Mouse (Mus musculus) stomach, embryonic 14.5 days (tissue): ENCODE data around the gene Gm42688. TPM values are rescaled to one million over a fixed set of nuclear protein-coding genes. Genes with fewer than 3 reads are reported as not detected.

Source experiments
- ATAC-seq: fragments of 200-750 bp; cut with Nextera tagmentation; 2 replicates; pipeline ENCODE4 v1.8.0; 2017; ENCODE audit warnings: low read depth, moderate TSS enrichment; ENCODE audit not compliant: insufficient number of reproducible peaks, insufficient read depth, low FRiP score
- H3K27ac ChIP-seq: fragments of 300-500 bp; sonication (generic); 2 replicates; pipeline ENCODE4 v1.5.1; 2014; ENCODE audit warnings: mild to moderate bottlenecking, low read length, moderate library complexity, mixed read lengths
- H3K27me3 ChIP-seq: fragments of 300-500 bp; sonication (generic); 2 replicates; pipeline ENCODE4 v1.6.1; 2014; ENCODE audit warnings: low read length, control low read depth, mixed read lengths; ENCODE audit not compliant: control insufficient read depth, insufficient read depth
- H3K36me3 ChIP-seq: fragments of 300-500 bp; sonication (generic); 2 replicates; pipeline ENCODE4 v1.6.1; 2014; ENCODE audit warnings: mild to moderate bottlenecking, control low read depth, low read length, moderate library complexity, mixed read lengths; ENCODE audit not compliant: control insufficient read depth, insufficient read depth
- H3K4me1 ChIP-seq: fragments of 300-500 bp; sonication (generic); 2 replicates; pipeline ENCODE4 v1.6.1; 2014; ENCODE audit warnings: low read length, control low read depth, mixed read lengths; ENCODE audit not compliant: control insufficient read depth, insufficient read depth
- H3K4me2 ChIP-seq: fragments of 300-500 bp; sonication (generic); replicated peaks from 2 replicates; pipeline ENCODE4 v1.6.1; 2014; ENCODE audit warnings: low read depth, low read length, control low read depth
- H3K4me3 ChIP-seq: fragments of 300-500 bp; sonication (generic); 2 replicates; pipeline ENCODE4 v1.5.1; 2014; ENCODE audit warnings: low read depth, low read length, control low read depth
- H3K9ac ChIP-seq: fragments of 300-500 bp; sonication (generic); replicated peaks from 2 replicates; pipeline ENCODE4 v1.6.1; 2014; ENCODE audit warnings: low read depth, mild to moderate bottlenecking, control low read depth, low read length, moderate library complexity, mixed read lengths
- H3K9me3 ChIP-seq: fragments of 300-500 bp; sonication (generic); 2 replicates; pipeline ENCODE4 v1.6.1; 2016; ENCODE audit warnings: low read depth, low read length, control low read depth; ENCODE audit not compliant: control insufficient read depth
- WGBS: fragments of 180-500 bp; shearing (Covaris S2); extraction: QIAGEN DNeasy Blood & Tissue Kit; methylation state at CpG from one replicate; pipeline ENCODE4 v1.1.7; 2014; 5-methylcytosine and 5-hydroxymethylcytosine counted together
- polyA plus RNA-seq: library from polyadenylated mRNA; unstranded; fragments of >200 nt; fragmentation: Nextera tagmentation; extraction: Ambion mirVana; gene quantifications from 2 replicates; pipeline ENCODE4 v1.2.1, GENCODE M21; 2014

Gene Gm42688
- polyA plus RNA-seq, 1 experiment from 2014 or later, result 1.7 TPM

DNA sequence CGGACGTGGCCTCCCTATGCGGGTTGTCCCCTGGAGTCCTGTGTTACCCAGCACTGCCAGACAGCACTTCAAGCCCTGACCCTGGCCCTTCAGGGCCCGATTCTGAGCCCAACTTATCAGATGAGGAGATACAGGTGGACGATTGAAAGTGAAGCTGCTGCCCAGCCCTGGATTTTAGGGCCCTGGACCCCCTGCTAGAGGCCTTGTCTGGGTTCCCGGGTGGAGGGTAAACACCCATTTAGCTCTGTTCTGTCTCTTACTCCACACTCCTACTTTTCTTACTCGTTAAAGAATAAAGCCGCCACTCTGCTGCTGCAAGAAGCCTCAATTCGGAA is 13.5 kb upstream of the Gm42688 start:
- no peak overlapping the region for H3K27ac ChIP-seq
- H3K9me3 ChIP-seq, result no peaks in the 10 kb centered on the region
- 0 out of 2 replicates have a peak, but pooled peaks cover 4% of the 10 kb centered on the region for H3K4me1 ChIP-seq
- ATAC-seq, result no peak
- H3K9ac ChIP-seq, result no peak overlapping the region
- H3K36me3 ChIP-seq, result no peaks in the 10 kb centered on the region
- peak overlapping the region; percentile 25 for H3K4me2 ChIP-seq
- H3K27me3 ChIP-seq, result peaks cover 47% of the 10 kb centered on the region
- WGBS, result 13% methylated on average over 9 of the region's 9 CpGs
- H3K4me3 ChIP-seq, result peak overlapping the region; percentile 18; the same call in 1 of the 2 replicates

DNA sequence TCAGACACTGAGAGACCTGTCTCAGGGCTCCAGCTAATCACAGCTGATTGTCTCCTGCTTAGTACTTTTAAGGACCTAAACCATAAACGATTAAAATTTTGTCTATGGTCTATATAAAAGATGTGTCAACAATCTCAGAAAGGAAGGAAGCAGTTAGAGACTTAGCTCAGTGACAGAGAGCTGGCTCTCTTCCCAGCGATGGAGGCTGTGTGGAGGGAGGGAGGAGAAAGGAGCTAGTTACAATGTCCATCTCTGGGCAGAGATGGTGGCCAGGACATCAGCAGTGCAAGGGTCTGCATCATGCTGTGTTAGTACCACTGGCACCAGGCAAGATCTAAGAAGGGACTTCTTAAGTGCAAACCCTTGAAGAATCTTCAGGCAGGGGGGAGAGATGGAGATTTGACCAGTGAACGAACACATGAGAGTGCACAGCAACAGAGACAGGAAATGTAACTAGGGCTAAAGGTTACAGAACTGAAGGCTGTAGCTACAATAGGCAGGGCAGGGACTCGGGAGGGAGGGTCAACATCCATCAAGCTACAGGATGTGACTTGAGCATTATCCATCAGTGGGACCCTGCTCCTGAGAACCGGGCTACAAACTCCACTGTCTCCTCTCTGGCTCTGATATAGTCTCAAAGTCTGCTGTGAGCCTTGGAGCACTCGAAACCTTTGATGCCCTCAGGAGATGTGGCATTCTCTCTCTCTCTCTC is 8.8 kb upstream of the Gm42688 start:
- no peaks in the 10 kb centered on the region for H3K9me3 ChIP-seq
- no peak overlapping the region for H3K4me2 ChIP-seq
- H3K9ac ChIP-seq, result no peak overlapping the region
- H3K36me3 ChIP-seq, result no peaks in the 10 kb centered on the region
- no peak overlapping the region for H3K4me3 ChIP-seq
- 29% methylated on average over 6 of the region's 6 CpGs for WGBS
- ATAC-seq, result no peak
- peaks cover 16% of the 10 kb centered on the region for H3K27me3 ChIP-seq
- H3K4me1 ChIP-seq, result 0 out of 2 replicates have a peak, but pooled peaks cover 2% of the 10 kb centered on the region
- H3K27ac ChIP-seq, result no peak overlapping the region

DNA sequence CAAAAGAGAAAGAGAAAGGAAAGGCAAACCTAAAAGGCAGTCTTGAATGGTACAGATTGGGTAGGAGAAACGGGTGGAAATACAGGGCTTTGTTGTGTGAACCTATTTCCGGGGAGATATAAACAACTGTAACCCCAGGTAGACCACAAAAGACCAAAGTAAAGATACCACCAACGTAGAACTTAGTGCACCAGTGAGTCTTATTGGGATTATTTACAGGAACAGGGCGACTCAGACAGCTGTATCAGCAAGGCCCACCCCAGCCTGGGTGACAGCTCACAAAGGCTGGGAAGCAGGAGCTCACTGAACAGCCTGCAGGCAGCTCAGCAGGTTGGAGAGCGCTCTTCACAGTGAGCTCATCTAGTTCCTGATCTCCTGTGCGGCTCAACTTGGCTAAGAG is 5.4 kb upstream of the Gm42688 start:
- Histone ChIP-seq H3K9me3 (no peaks in the 10 kb centered on the region), H3K27ac (no peak overlapping the region), H3K36me3 (no peaks in the 10 kb centered on the region), H3K4me1 (no peaks in the 10 kb centered on the region), H3K27me3 (no peaks in the 10 kb centered on the region), H3K4me2 (no peak overlapping the region), H3K9ac (no peak overlapping the region), H3K4me3 (no peak overlapping the region)
- 42% methylated on average over 6 of the region's 6 CpGs for WGBS
- no peak for ATAC-seq

DNA sequence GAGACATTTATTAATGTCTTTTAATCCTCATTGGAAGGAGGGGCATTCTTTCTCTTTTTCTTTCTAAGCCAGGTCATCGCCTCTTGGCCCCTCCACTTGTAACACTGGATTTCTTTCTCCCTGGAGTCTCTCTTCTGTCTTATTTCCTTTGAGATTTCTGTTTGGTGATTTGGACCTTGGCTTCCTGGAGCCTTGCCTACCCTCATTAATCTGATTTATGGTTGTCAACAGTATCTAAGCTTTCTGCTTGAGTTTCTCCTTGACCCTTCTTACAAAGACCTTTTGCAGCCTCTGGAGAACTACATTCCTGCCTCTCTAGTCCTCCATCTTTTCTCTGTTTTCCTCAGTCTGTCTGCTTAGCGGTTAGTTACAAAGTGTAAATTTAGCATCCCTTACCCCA is 3.0 kb upstream of the Gm42688 start:
- H3K4me2 ChIP-seq, result no peak overlapping the region
- no peak overlapping the region for H3K9ac ChIP-seq
- ATAC-seq, result no peak
- no peaks in the 10 kb centered on the region for H3K27me3 ChIP-seq
- WGBS, result 38% methylated on average over 2 of the region's 2 CpGs
- H3K36me3 ChIP-seq, result no peaks in the 10 kb centered on the region
- no peak overlapping the region for H3K27ac ChIP-seq
- no peaks in the 10 kb centered on the region for H3K9me3 ChIP-seq
- H3K4me3 ChIP-seq, result no peak overlapping the region
- H3K4me1 ChIP-seq, result peaks cover 10% of the 10 kb centered on the region; the same call in 1 of the 2 replicates

DNA sequence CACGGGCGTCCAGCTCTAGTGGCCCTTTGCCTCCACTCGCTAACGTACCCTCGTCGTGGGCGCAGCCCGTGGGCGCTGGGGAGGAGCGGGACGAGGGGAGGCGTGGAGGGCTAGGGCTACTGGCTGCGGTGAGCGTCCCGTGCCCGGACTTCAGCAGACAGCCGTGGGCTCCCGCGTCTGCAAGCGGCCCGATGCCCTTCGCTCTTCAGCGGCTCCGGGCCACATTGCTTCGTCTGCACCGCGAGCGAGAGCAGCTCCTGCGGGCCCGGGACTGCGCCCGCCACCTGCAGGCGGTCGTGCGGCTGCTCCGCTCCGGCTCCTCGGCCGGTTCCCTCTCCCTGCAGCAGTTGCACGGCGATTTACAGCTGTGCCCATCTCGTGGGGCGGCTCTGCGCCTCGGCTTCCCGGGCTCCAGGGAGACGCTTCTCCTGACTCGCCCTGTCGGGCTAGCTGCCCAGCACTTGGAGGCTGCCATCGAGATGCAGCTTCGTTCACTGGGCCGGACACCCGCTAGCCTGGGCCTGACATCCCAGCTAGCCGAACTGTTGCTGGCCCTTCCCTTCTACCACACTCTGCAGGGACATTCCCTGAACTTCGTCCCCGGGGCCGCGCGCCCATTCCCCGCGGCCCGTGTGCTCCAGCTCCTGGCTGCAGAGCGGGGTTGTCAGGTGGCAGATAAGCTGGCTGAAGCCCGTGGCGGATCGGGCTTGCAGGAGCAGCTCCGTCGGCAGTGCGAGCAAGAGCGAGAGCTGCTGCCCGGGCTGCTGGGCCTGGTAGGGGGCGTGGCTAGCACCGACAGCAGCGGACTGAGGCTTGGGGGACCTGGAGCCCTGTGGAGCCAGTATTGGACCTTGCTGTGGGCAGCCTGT is 505 bp downstream of the Gm42688 start:
- no peaks in the 10 kb centered on the region for H3K9me3 ChIP-seq
- H3K27me3 ChIP-seq, result no peaks in the 10 kb centered on the region
- H3K4me2 ChIP-seq, result peak overlapping the region; percentile 91
- H3K4me1 ChIP-seq, result peaks cover 10% of the 10 kb centered on the region; the same call in 1 of the 2 replicates
- peak overlapping the region; percentile 57 for H3K9ac ChIP-seq
- under 1% methylated on average over 74 of the region's 74 CpGs for WGBS
- peak; percentile 80 for ATAC-seq
- peak overlapping the region; percentile 72 for H3K4me3 ChIP-seq
- H3K27ac ChIP-seq, result peak overlapping the region; percentile 81
- H3K36me3 ChIP-seq, result no peaks in the 10 kb centered on the region

DNA sequence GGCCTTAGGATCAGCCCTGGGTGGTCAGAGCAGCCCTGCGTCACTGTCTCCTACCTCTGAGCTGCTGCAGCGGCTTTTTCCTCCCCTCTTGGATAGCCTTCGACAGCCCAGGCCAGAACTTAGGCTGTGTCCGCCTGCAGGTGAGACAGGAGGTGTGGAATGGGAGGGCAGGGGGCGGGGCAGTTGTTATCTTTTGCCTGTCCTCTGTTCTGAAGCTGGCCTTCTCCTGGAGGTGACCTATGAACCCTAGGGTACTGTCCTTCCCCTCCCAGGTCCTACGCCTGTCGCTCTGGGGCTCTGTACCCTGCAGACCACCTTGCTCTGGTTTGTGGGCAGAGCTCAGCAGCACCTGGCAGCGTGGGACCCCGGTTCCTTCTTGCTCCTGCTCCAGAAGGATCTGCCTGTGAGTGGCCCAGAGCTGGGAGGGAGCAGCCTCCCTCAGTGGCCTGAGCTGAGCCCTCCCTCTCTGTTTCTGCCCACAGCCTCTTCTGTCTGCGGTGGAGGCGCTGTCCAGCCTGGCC is 1.8 kb downstream of the Gm42688 start:
- H3K4me3 ChIP-seq, result no peak overlapping the region
- H3K4me2 ChIP-seq, result 0 out of 2 replicates have a peak overlapping the region, but pooled peaks have one; percentile 91
- WGBS, result 35% methylated on average over 11 of the region's 11 CpGs
- ATAC-seq, result no peak
- no peaks in the 10 kb centered on the region for H3K27me3 ChIP-seq
- H3K36me3 ChIP-seq, result no peaks in the 10 kb centered on the region
- peaks cover 15% of the 10 kb centered on the region for H3K4me1 ChIP-seq
- H3K9me3 ChIP-seq, result no peaks in the 10 kb centered on the region
- H3K9ac ChIP-seq, result no peak overlapping the region
- H3K27ac ChIP-seq, result no peak overlapping the region

DNA sequence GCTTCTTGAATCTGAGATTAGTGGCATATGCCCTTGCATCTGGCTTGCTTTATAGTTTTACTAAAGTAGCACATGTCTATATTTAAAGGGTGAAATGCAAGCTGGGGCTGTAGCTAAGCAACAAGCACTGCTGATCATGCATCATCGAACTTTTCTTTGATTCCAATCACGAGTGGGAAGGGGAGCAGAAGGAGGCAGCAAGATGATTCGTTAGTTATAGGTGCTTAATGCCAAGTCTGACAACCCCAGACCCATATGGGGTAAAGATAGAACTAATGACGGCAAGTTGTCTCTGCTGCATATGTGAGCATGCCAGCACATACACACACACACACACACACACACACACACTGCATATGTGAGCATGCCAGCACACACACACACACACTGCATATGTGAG is 2.7 kb downstream of the Gm42688 start:
- 78% methylated on average over 4 of the region's 4 CpGs for WGBS
- no peak overlapping the region for H3K27ac ChIP-seq
- peaks cover 19% of the 10 kb centered on the region for H3K4me1 ChIP-seq
- H3K9me3 ChIP-seq, result no peaks in the 10 kb centered on the region
- H3K4me3 ChIP-seq, result no peak overlapping the region
- no peaks in the 10 kb centered on the region for H3K27me3 ChIP-seq
- ATAC-seq, result no peak
- no peaks in the 10 kb centered on the region for H3K36me3 ChIP-seq
- no peak overlapping the region for H3K9ac ChIP-seq
- H3K4me2 ChIP-seq, result no peak overlapping the region

DNA sequence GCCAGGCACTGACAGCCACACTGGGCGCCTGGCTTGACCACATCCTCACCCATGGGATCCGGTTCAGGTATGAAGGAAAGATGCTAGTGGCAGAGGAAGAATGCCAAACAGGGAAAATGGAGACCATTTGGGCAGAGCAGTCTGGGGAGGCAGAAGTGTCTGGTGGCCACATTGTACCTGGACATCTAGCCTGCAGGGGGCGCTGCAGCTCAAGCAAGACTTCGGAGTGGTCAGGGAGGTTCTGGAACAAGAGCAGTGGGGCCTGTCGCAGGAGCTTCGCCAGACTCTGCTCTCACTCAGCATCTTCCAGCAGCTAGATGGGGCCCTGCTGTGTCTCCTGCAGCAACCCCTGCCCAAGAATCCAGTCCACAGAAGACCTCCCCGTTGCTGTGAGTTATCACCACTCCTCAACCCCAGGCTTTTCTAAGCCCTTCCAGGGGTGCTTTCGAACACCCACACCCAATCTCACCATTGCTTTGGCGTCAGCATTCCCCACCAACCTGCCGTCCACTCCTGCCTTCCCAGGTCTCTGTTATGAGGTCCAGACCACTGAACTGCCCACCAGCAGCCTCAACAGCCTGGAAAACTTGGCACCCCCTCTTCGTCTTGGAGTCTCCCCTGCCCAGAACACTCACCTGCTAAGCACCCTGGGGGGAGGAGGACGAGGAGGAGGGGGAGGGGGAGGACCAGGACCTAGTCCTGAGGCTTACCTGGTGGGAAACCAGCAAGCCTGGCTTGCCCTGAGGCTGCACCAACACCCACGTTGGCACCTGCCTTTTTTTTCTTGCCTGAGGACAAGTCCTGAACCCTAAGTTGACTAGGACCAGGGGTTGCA is 6.4 kb downstream of the Gm42688 start:
- ATAC-seq, result 0 out of 2 replicates have a peak, but pooled peaks have one; percentile 31
- WGBS, result 36% methylated on average over 13 of the region's 13 CpGs
- H3K9ac ChIP-seq, result peak overlapping the region; percentile 94; the same call in 1 of the 2 replicates

More for the DNA sequence above, 6.4 kb downstream of the Gm42688 start:
- Histone ChIP-seq H3K9me3 (no peaks in the 10 kb centered on the region), H3K4me3 (peak overlapping the region; percentile 96; the same call in 1 of the 2 replicates), H3K4me1 (peaks cover 22% of the 10 kb centered on the region), H3K36me3 (peaks cover 4% of the 10 kb centered on the region; the same call in 1 of the 2 replicates), H3K4me2 (peak overlapping the region; percentile 87), H3K27ac (no peak overlapping the region), H3K27me3 (no peaks in the 10 kb centered on the region)
